Mouse (Mus musculus) heart, postnatal 0 days (tissue): ENCODE data around the gene B4galnt4. TPM values are rescaled to one million over a fixed set of nuclear protein-coding genes. Genes with fewer than 3 reads are reported as not detected.
A peak's percentile ranks its signal among the peaks of the same experiment; 100 is the strongest.

Source experiments
- ATAC-seq: fragments of 200-750 bp; cut with Nextera tagmentation; 2 replicates; pipeline ENCODE4 v1.8.0; 2017; ENCODE audit warnings: low read depth, moderate number of reproducible peaks, moderate library complexity; ENCODE audit not compliant: insufficient read depth
- DNase-seq: peaks from one replicate; pipeline ENCODE4 v3.0.0-alpha.2; 2016; ENCODE audit warnings: low spot score
- H3K27ac ChIP-seq: fragments of 300-500 bp; sonication (generic); 2 replicates; pipeline ENCODE4 v1.5.1; 2014; ENCODE audit warnings: low read depth, mild to moderate bottlenecking
- H3K27me3 ChIP-seq: fragments of 300-500 bp; sonication (generic); 2 replicates; pipeline ENCODE4 v1.6.1; 2014; ENCODE audit warnings: low read length, mixed read lengths; ENCODE audit not compliant: control insufficient read depth, insufficient read depth
- H3K36me3 ChIP-seq: fragments of 300-500 bp; sonication (generic); replicated peaks from 2 replicates; pipeline ENCODE4 v1.6.1; 2014; ENCODE audit warnings: low read length, mixed read lengths; ENCODE audit not compliant: control insufficient read depth, insufficient read depth
- H3K4me1 ChIP-seq: fragments of 300-500 bp; sonication (generic); 2 replicates; pipeline ENCODE4 v1.6.1; 2014; ENCODE audit warnings: antibody characterized with exemption; ENCODE audit not compliant: control insufficient read depth, insufficient read depth
- H3K4me2 ChIP-seq: fragments of 300-500 bp; sonication (generic); 2 replicates; pipeline ENCODE4 v1.6.1; 2014; ENCODE audit warnings: low read depth, mild to moderate bottlenecking, low read length, moderate library complexity
- H3K4me3 ChIP-seq: fragments of 300-500 bp; sonication (generic); 2 replicates; pipeline ENCODE4 v1.5.1; 2014; ENCODE audit warnings: low read depth, low read length
- H3K9ac ChIP-seq: fragments of 300-500 bp; sonication (generic); replicated peaks from 2 replicates; pipeline ENCODE4 v1.6.1; 2014; ENCODE audit warnings: low read depth, low read length, mixed read lengths
- H3K9me3 ChIP-seq: fragments of 300-500 bp; sonication (generic); replicated peaks from 2 replicates; pipeline ENCODE4 v1.6.1; 2016; ENCODE audit warnings: low read length; ENCODE audit not compliant: control insufficient read depth
- CTCF ChIP-seq: IDR thresholded peaks from 2 replicates; pipeline ENCODE4 v1.5.1; 2016; ENCODE audit warnings: antibody characterized with exemption, control low read depth, low read depth
- EP300 ChIP-seq: IDR thresholded peaks from 2 replicates; pipeline ENCODE4 v1.6.1; 2016; ENCODE audit warnings: antibody characterized with exemption, low read depth
- WGBS: fragments of 180-500 bp; shearing (Covaris S2); extraction: QIAGEN DNeasy Blood & Tissue Kit; methylation state at CpG from one replicate; pipeline ENCODE4 v1.1.7; 2014; 5-methylcytosine and 5-hydroxymethylcytosine counted together
- polyA plus RNA-seq: library from polyadenylated mRNA; unstranded; fragments of >200 nt; fragmentation: Nextera tagmentation; extraction: Ambion mirVana; gene quantifications from 2 replicates; pipeline ENCODE4 v1.2.1, GENCODE M21; 2015
- total RNA-seq: library from RNA; depleted of rRNA; stranded (reverse); fragments of >200 nt; gene quantifications from 2 replicates; pipeline ENCODE4 v1.2.3, GENCODE M21; 2014; ENCODE audit warnings: low replicate concordance

The B4galnt4 gene
- total and polyA plus RNA-seq, 2 experiments from 2014 or later: 0.10 TPM; not detected in 1

DNA sequence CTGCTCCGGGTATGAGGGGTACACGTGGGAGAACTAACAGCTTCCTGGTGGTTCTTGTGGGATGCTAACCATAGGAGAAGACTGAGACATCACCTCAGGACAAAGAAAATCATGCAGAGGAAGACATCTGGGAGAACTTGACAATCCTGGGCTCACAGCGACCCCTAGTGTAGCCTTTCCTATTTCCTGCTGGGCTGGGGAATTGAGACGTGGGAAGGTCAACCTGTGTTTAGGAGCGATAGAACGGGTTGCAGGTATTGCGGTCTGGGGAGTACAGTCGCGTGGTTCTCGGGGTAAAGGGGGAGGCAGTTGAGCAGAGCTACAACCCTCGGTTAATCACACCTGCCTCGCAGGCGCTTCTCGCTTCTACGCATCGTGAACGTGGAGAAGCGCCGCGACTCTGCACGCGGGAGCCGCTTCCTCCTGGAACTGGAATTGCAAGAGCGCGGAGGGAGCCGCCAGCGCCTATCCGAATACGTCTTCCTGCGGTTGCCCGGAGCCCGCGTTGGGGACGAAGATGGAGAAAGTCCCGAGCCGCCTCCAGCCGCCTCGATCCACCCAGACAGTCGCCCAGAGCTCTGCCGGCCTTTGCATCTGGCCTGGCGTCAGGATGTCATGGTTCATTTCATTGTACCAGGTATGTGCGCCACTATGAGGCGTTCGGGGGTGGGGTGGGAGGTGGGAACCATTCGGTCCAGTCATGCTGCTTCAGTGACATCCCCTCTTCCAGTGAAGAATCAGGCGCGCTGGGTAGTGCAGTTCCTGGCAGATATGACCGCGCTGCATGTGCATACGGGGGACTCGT, 9.4 kb downstream of the B4galnt4 start:
- Histone ChIP-seq H3K27ac (no peak overlapping the region), H3K4me2 (peak overlapping the region; percentile 62), H3K4me1 (peaks cover 4% of the 10 kb centered on the region), H3K4me3 (peak overlapping the region; percentile 39), H3K9me3 (no peaks in the 10 kb centered on the region), H3K9ac (no peak overlapping the region; the same call in 1 of the 2 replicates), H3K36me3 (no peaks in the 10 kb centered on the region), H3K27me3 (peaks cover 51% of the 10 kb centered on the region)
- 2% methylated on average over 51 of the region's 51 CpGs for WGBS
- no peak for TF ChIP-seq EP300
- TF ChIP-seq CTCF: peak; percentile 72
- no peak for ATAC-seq
- DNase-seq: peak; percentile 21

DNA sequence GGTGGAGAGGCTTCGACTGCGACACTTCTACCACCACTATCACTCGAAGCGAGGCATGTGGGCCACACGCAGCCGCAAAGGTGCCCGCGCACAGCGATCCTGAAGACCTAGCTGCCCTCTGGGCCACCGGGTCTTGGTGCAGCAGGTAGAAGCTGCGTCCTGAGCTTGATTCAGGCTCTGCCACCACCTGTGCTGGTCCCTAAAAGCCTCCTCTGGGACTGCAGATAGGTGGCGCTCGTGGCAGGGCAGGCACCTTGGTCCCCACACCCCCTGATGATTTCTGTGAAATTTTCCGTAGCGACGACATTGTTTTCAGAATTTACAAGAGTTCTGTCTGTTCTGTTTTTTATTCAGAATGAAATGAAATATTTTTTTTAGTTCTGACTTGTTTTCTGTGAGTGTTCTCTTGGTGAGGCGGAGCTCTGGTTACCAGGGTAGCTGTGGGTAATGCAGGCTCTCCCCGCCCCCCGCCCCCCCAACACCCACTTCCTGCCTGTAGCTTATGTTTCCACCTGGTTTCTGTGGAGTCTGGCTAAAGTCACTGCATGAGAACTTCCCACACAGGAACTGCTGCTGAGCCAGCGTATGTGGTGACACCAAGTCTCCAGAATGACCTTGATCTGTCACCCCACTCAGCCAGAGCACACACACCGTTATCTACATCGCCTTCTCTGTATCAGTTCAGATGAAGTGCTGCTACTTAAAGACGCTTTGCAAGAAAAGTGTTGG, 11.3 kb downstream of the B4galnt4 start:
- WGBS: 17% methylated on average over 23 of the region's 23 CpGs
- Histone ChIP-seq H3K9me3 (no peaks in the 10 kb centered on the region), H3K27ac (no peak overlapping the region), H3K27me3 (peaks cover 48% of the 10 kb centered on the region), H3K9ac (no peak overlapping the region), H3K4me2 (no peak overlapping the region), H3K4me3 (no peak overlapping the region), H3K4me1 (peaks cover 4% of the 10 kb centered on the region), H3K36me3 (no peaks in the 10 kb centered on the region)
- no peak for ATAC-seq
- peak; percentile 49 for TF ChIP-seq CTCF
- no peak for TF ChIP-seq EP300
- DNase-seq: no peak

DNA sequence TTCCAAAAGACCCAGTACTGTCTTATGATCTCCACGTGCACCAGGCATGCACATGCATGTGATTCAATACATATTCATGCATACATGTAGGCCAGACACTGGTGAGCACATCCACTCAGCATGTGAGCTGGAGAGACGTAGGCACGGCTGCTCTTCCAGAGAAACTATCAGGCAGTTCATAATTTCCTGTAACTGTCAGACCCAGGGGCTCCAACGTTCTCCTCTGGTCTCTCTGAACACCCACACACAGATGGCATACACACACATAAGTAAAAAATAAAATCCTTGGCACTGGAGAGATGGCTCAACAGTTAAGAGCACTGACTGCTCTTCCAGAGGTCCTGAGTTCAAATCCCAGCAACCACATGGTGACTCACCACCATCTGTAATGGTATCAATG, 12.9 kb downstream of the B4galnt4 start:
- Histone ChIP-seq H3K9me3 (no peaks in the 10 kb centered on the region), H3K4me2 (no peak overlapping the region), H3K4me1 (peaks cover 4% of the 10 kb centered on the region), H3K36me3 (no peaks in the 10 kb centered on the region), H3K27ac (no peak overlapping the region), H3K27me3 (peaks cover 37% of the 10 kb centered on the region), H3K4me3 (no peak overlapping the region), H3K9ac (no peak overlapping the region)
- DNase-seq: no peak
- TF ChIP-seq CTCF: no peak
- TF ChIP-seq EP300: no peak
- ATAC-seq: no peak
- 71% methylated on average over 4 of the region's 4 CpGs for WGBS

- Histone ChIP-seq H3K27me3 (peaks cover 23% of the 10 kb centered on the region), H3K27ac (no peak within 1 kb of the TSS), H3K4me3 (no peak within 1 kb of the TSS), H3K9ac (no peak within 1 kb of the TSS), H3K36me3 (no peaks in the 10 kb centered on the region), H3K4me2 (no peak within 1 kb of the TSS), H3K4me1 (no peaks in the 10 kb centered on the region), H3K9me3 (no peaks in the 10 kb centered on the region)
- no peak for DNase-seq
- no peak for TF ChIP-seq CTCF
- no peak for TF ChIP-seq EP300
- 91% methylated on average over 15 of the region's 15 CpGs for WGBS
- no peak for ATAC-seq
These were observed 16.9 kb downstream of the B4galnt4 start, which contains the start of gene Pkp3 for GRCm38 (mm10) chr7:141077841-141078240. Gene Pkp3, plus strand, starts transcription at chr7:141078218.

GRCm38 (mm10) chr7:141078876-141079275, 18.0 kb downstream of the B4galnt4 start:
- TF ChIP-seq EP300: no peak
- TF ChIP-seq CTCF: no peak
- ATAC-seq (no peak), DNase-seq (no peak)
- no peak overlapping the region for H3K4me3 ChIP-seq
- H3K9me3 ChIP-seq: no peaks in the 10 kb centered on the region
- no peaks in the 10 kb centered on the region for H3K36me3 ChIP-seq
- H3K27me3 ChIP-seq: peaks cover 23% of the 10 kb centered on the region
- 78% methylated on average over 4 of the region's 4 CpGs for WGBS
- no peaks in the 10 kb centered on the region for H3K4me1 ChIP-seq
- H3K4me2 ChIP-seq: no peak overlapping the region
- no peak overlapping the region for H3K9ac ChIP-seq
- no peak overlapping the region for H3K27ac ChIP-seq
